Mouse (Mus musculus) intestine, embryonic 14.5 days (tissue): ENCODE measurements around the gene Zfp958. TPM values are rescaled to one million over a fixed set of nuclear protein-coding genes. Genes with fewer than 3 reads are reported as not detected.
A peak's percentile ranks its signal among the peaks of the same experiment; 100 is the strongest.
"Not testable (repeated sequence)": the region's sequence is repeated elsewhere in the genome, so short reads cannot be mapped to it uniquely, and the experiment has no call there.

Experiments
- ATAC-seq: fragments of 200-750 bp; cut with Nextera tagmentation; replicated peaks from 2 replicates; pipeline ENCODE4 v1.8.0; 2017; ENCODE audit warnings: low read depth, moderate number of reproducible peaks, moderate TSS enrichment, moderate library complexity; ENCODE audit not compliant: low FRiP score, low TSS enrichment
- DNase-seq: peaks from one replicate; pipeline ENCODE4 v3.0.0-alpha.2; 2018; ENCODE audit warnings: low spot score
- H3K27ac ChIP-seq: fragments of 300-500 bp; sonication (generic); 2 replicates; pipeline ENCODE4 v1.5.1; 2014; ENCODE audit warnings: low read depth, mild to moderate bottlenecking, control low read depth
- H3K27me3 ChIP-seq: fragments of 300-500 bp; sonication (generic); replicated peaks from 2 replicates; pipeline ENCODE4 v1.6.1; 2014; ENCODE audit warnings: low read length, control low read depth; ENCODE audit not compliant: control insufficient read depth, insufficient read depth
- H3K36me3 ChIP-seq: fragments of 300-500 bp; sonication (generic); 2 replicates; pipeline ENCODE4 v1.6.1; 2014; ENCODE audit warnings: low read length, control low read depth; ENCODE audit not compliant: control insufficient read depth, insufficient read depth
- H3K4me1 ChIP-seq: fragments of 300-500 bp; sonication (generic); replicated peaks from 2 replicates; pipeline ENCODE4 v1.6.1; 2014; ENCODE audit warnings: low read length, control low read depth, mixed read lengths; ENCODE audit not compliant: control insufficient read depth, insufficient read depth
- H3K4me2 ChIP-seq: fragments of 300-500 bp; sonication (generic); 2 replicates; pipeline ENCODE4 v1.6.1; 2014; ENCODE audit warnings: low read length
- H3K4me3 ChIP-seq: fragments of 300-500 bp; sonication (generic); 2 replicates; pipeline ENCODE4 v1.5.1; 2014; ENCODE audit warnings: low read depth, low read length, control low read depth, mixed read lengths
- H3K9ac ChIP-seq: fragments of 300-500 bp; sonication (generic); 2 replicates; pipeline ENCODE4 v1.6.1; 2014; ENCODE audit warnings: mild to moderate bottlenecking, low read length
- H3K9me3 ChIP-seq: fragments of 300-500 bp; sonication (generic); 2 replicates; pipeline ENCODE4 v1.6.1; 2016; ENCODE audit warnings: low read length, control low read depth; ENCODE audit not compliant: control insufficient read depth
- WGBS: fragments of 180-500 bp; shearing (Covaris S2); extraction: QIAGEN DNeasy Blood & Tissue Kit; methylation state at CpG from one replicate; pipeline ENCODE4 v1.1.7; 2014; 5-methylcytosine and 5-hydroxymethylcytosine counted together
- polyA plus RNA-seq: library from polyadenylated mRNA; unstranded; fragments of >200 nt; fragmentation: Nextera tagmentation; extraction: Ambion mirVana; gene quantifications from 2 replicates; pipeline ENCODE4 v1.2.1, GENCODE M21; 2014

Gene Zfp958
- polyA plus RNA-seq, result 13.6 and 14.8 TPM in 2 replicates

GRCm38 (mm10) chr8:4612932-4613853 is at the start of gene Zfp958:
TSS of gene Zfp958 (plus strand) at chr8:4613167.
- peak within 1 kb of the TSS; percentile 80 for H3K9ac ChIP-seq
- H3K27me3 ChIP-seq, result no peaks in the 10 kb centered on the region
- under 1% methylated on average over 25 of the region's 25 CpGs for WGBS
- H3K4me3 ChIP-seq, result peak within 1 kb of the TSS; percentile 94
- H3K36me3 ChIP-seq, result peaks cover 3% of the 10 kb centered on the region; the same call in 1 of the 2 replicates
- no peaks in the 10 kb centered on the region for H3K9me3 ChIP-seq
- ATAC-seq (peak; percentile 100), DNase-seq (peak; percentile 94)
- H3K27ac ChIP-seq, result peak within 1 kb of the TSS; percentile 91
- H3K4me1 ChIP-seq, result peaks cover 7% of the 10 kb centered on the region
- peak within 1 kb of the TSS; percentile 82 for H3K4me2 ChIP-seq

- no peak for ATAC-seq
- WGBS, result 65% methylated on average over 3 of the region's 3 CpGs
- no peak overlapping the region for H3K9ac ChIP-seq
- H3K27me3 ChIP-seq, result no peaks in the 10 kb centered on the region
- no peaks in the 10 kb centered on the region for H3K9me3 ChIP-seq
- no peaks in the 10 kb centered on the region for H3K4me1 ChIP-seq
- H3K4me3 ChIP-seq, result no peak overlapping the region
- H3K36me3 ChIP-seq, result no peaks in the 10 kb centered on the region
- no peak overlapping the region for H3K27ac ChIP-seq
- no peak for DNase-seq
- H3K4me2 ChIP-seq, result no peak overlapping the region
These were observed 31.0 kb upstream of the Zfp958 start for GRCm38 (mm10) chr8:4581986-4582385.

- Histone ChIP-seq H3K36me3 (no peaks in the 10 kb centered on the region), H3K27ac (no peak overlapping the region), H3K4me3 (no peak overlapping the region), H3K4me1 (no peaks in the 10 kb centered on the region), H3K9ac (no peak overlapping the region), H3K27me3 (no peaks in the 10 kb centered on the region), H3K9me3 (no peaks in the 10 kb centered on the region), H3K4me2 (no peak overlapping the region)
- DNase-seq (no peak), ATAC-seq (no peak)
- 43% methylated on average over 6 of the region's 6 CpGs for WGBS
These were observed 30.2 kb upstream of the Zfp958 start for GRCm38 (mm10) chr8:4582754-4583178.

GRCm38 (mm10) chr8:4584660-4585059 is 28.3 kb upstream of the Zfp958 start:
- no peaks in the 10 kb centered on the region for H3K9me3 ChIP-seq
- H3K9ac ChIP-seq, result no peak overlapping the region
- no peaks in the 10 kb centered on the region for H3K27me3 ChIP-seq
- no peak overlapping the region for H3K4me3 ChIP-seq
- no peak for DNase-seq
- 92% methylated on average over 1 of the region's 1 CpGs for WGBS
- H3K36me3 ChIP-seq, result no peaks in the 10 kb centered on the region
- ATAC-seq, result no peak
- no peaks in the 10 kb centered on the region for H3K4me1 ChIP-seq
- H3K27ac ChIP-seq, result no peak overlapping the region
- H3K4me2 ChIP-seq, result no peak overlapping the region

GRCm38 (mm10) chr8:4586356-4586755 is 26.6 kb upstream of the Zfp958 start:
- H3K4me2 ChIP-seq, result no peak overlapping the region
- no peaks in the 10 kb centered on the region for H3K9me3 ChIP-seq
- ATAC-seq (no peak), DNase-seq (no peak)
- no peak overlapping the region for H3K4me3 ChIP-seq
- WGBS, result 30% methylated on average over 4 of the region's 4 CpGs
- no peaks in the 10 kb centered on the region for H3K4me1 ChIP-seq
- H3K27me3 ChIP-seq, result no peaks in the 10 kb centered on the region
- no peak overlapping the region for H3K27ac ChIP-seq
- H3K9ac ChIP-seq, result no peak overlapping the region
- H3K36me3 ChIP-seq, result no peaks in the 10 kb centered on the region

- H3K9me3 ChIP-seq, result no peaks in the 10 kb centered on the region
- H3K9ac ChIP-seq, result no peak overlapping the region
- H3K27ac ChIP-seq, result no peak overlapping the region
- no peak overlapping the region for H3K4me2 ChIP-seq
- no peak overlapping the region for H3K4me3 ChIP-seq
- H3K36me3 ChIP-seq, result no peaks in the 10 kb centered on the region
- DNase-seq, result peak; percentile 76
- H3K27me3 ChIP-seq, result no peaks in the 10 kb centered on the region
- H3K4me1 ChIP-seq, result no peaks in the 10 kb centered on the region
- 41% methylated on average over 9 of the region's 9 CpGs for WGBS
- peak; percentile 40; the same call in 1 of the 2 replicates for ATAC-seq
These were observed 24.6 kb upstream of the Zfp958 start for GRCm38 (mm10) chr8:4588165-4589000.

- no peaks in the 10 kb centered on the region for H3K27me3 ChIP-seq
- H3K4me3 ChIP-seq, result no peak overlapping the region
- no peak for ATAC-seq
- no peak overlapping the region for H3K27ac ChIP-seq
- H3K9me3 ChIP-seq, result no peaks in the 10 kb centered on the region
- H3K4me1 ChIP-seq, result peaks cover 4% of the 10 kb centered on the region
- H3K4me2 ChIP-seq, result no peak overlapping the region
- H3K9ac ChIP-seq, result no peak overlapping the region
- 81% methylated on average over 7 of the region's 7 CpGs for WGBS
- no peak for DNase-seq
- H3K36me3 ChIP-seq, result no peaks in the 10 kb centered on the region
These were observed 4.1 kb upstream of the Zfp958 start for GRCm38 (mm10) chr8:4608896-4609295.

GRCm38 (mm10) chr8:4611626-4612175 is 1.3 kb upstream of the Zfp958 start:
- H3K4me1 ChIP-seq, H3K36me3 ChIP-seq, DNase-seq, H3K27me3 ChIP-seq, ATAC-seq, H3K4me2 ChIP-seq, H3K27ac ChIP-seq, H3K9ac ChIP-seq, H3K4me3 ChIP-seq, H3K9me3 ChIP-seq: not testable (repeated sequence)
- WGBS, result 77% methylated on average over 4 of the region's 4 CpGs
